Mouse (Mus musculus) C2C12 (cell line): ENCODE results near the gene Atg4b. TPM values are rescaled to one million over a fixed set of nuclear protein-coding genes. Genes with fewer than 3 reads are reported as not detected.
"Not testable (repeated sequence)": the region's sequence is repeated elsewhere in the genome, so short reads cannot be mapped to it uniquely, and the experiment has no call there.

Experiments
- H3K27me3 ChIP-seq: one replicate; pipeline ENCODE4 v1.6.1; 2011; ENCODE audit not compliant: control insufficient read depth, insufficient read depth, insufficient read length
- H3K36me3 ChIP-seq: one replicate; pipeline ENCODE4 v1.6.1; 2011; ENCODE audit not compliant: control insufficient read depth, insufficient read depth
- H3K4me3 ChIP-seq: one replicate; pipeline ENCODE4 v1.5.1; 2011; ENCODE audit warnings: mild to moderate bottlenecking, control low read depth; ENCODE audit not compliant: poor library complexity, insufficient read depth, severe bottlenecking
- H3K79me2 ChIP-seq: one replicate; pipeline ENCODE4 v1.6.1; 2011; ENCODE audit not compliant: control insufficient read depth, insufficient read depth
- H3K79me3 ChIP-seq: one replicate; pipeline ENCODE4 v1.6.1; 2011; ENCODE audit warnings: low read depth, control low read depth
- H3ac ChIP-seq: one replicate; pipeline ENCODE3; 2011; ENCODE audit warnings: low read depth; ENCODE audit not compliant: control insufficient read depth, insufficient read length
- CEBPB ChIP-seq: IDR thresholded peaks from one replicate; pipeline ENCODE4 v1.6.1; 2011; ENCODE audit warnings: low read depth, mild to moderate bottlenecking, control low read depth, moderate library complexity
- CTCF ChIP-seq: IDR thresholded peaks from one replicate; pipeline ENCODE4 v1.5.1; 2011; ENCODE audit not compliant: control insufficient read depth, insufficient read depth, insufficient read length
- FOSL1 ChIP-seq: IDR thresholded peaks from one replicate; pipeline ENCODE4 v1.8.0; 2011; ENCODE audit warnings: mild to moderate bottlenecking, low read length; ENCODE audit not compliant: poor library complexity, insufficient read depth, severe bottlenecking
- MAX ChIP-seq: IDR thresholded peaks from one replicate; pipeline ENCODE4 v1.6.1; 2011; ENCODE audit warnings: mild to moderate bottlenecking, control low read depth
- MYOD1 ChIP-seq: IDR thresholded peaks from one replicate; pipeline ENCODE4 v1.6.1; 2011; ENCODE audit warnings: low read depth; ENCODE audit not compliant: control insufficient read depth, insufficient read length
- MYOG ChIP-seq: IDR thresholded peaks from one replicate; pipeline ENCODE4 v1.6.1; 2011; ENCODE audit not compliant: control insufficient read depth, insufficient read length; ENCODE audit errors: extremely low read depth
- USF1 ChIP-seq: IDR thresholded peaks from one replicate; pipeline ENCODE4 v1.6.1; 2011; ENCODE audit warnings: low read depth, mild to moderate bottlenecking, control low read depth, moderate library complexity
- polyA plus RNA-seq: library from polyadenylated mRNA; unstranded; fragments of >200 nt; fragmentation: generic; extraction: Trizol; gene quantifications from one replicate; pipeline ENCODE4 v1.2.1, GENCODE M21; 2012; ENCODE audit warnings: missing spikeins

The Atg4b gene
- polyA plus RNA-seq, 1 experiment = 43.4 TPM

- no peaks in the 10 kb centered on the region for H3K79me2 ChIP-seq
- TF ChIP-seq MYOG = no peak
- TF ChIP-seq CEBPB = no peak
- TF ChIP-seq FOSL1 = no peak
- TF ChIP-seq MAX = no peak
- TF ChIP-seq MYOD1 = no peak
- no peak for TF ChIP-seq USF1
- TF ChIP-seq CTCF = no peak
- H3K4me3 ChIP-seq = peak overlapping the region; percentile 35
- peak overlapping the region; percentile 19 for H3ac ChIP-seq
- peaks cover 3% of the 10 kb centered on the region for H3K36me3 ChIP-seq
- H3K27me3 ChIP-seq = no peaks in the 10 kb centered on the region
- H3K79me3 ChIP-seq = no peaks in the 10 kb centered on the region
These were observed 74.7 kb downstream of the Atg4b start for GRCm38 (mm10) chr1:93825771-93826539.

DNA sequence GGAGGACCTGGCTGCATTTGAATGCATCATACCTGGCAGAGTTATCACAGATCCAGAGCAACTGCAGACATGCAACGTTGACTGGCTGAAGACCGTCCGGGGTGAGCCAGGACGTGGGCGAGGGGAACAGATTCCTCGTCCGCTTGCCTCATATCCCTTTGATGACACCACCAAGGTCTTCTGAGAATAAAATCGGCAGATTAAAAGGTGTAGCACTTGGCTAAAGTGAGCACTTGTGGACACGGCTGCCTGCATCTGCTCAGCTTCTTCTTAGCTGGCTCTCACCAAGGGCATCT is 75.2 kb downstream of the Atg4b start:
- no peak for TF ChIP-seq MAX
- no peak for TF ChIP-seq USF1
- TF ChIP-seq MYOG = no peak
- no peak for TF ChIP-seq CEBPB
- TF ChIP-seq FOSL1 = no peak
- H3K79me3 ChIP-seq = no peaks in the 10 kb centered on the region
- H3K36me3 ChIP-seq = no peaks in the 10 kb centered on the region
- H3K4me3 ChIP-seq = no peak overlapping the region
- no peaks in the 10 kb centered on the region for H3K27me3 ChIP-seq
- H3K79me2 ChIP-seq = no peaks in the 10 kb centered on the region
- no peak overlapping the region for H3ac ChIP-seq

DNA sequence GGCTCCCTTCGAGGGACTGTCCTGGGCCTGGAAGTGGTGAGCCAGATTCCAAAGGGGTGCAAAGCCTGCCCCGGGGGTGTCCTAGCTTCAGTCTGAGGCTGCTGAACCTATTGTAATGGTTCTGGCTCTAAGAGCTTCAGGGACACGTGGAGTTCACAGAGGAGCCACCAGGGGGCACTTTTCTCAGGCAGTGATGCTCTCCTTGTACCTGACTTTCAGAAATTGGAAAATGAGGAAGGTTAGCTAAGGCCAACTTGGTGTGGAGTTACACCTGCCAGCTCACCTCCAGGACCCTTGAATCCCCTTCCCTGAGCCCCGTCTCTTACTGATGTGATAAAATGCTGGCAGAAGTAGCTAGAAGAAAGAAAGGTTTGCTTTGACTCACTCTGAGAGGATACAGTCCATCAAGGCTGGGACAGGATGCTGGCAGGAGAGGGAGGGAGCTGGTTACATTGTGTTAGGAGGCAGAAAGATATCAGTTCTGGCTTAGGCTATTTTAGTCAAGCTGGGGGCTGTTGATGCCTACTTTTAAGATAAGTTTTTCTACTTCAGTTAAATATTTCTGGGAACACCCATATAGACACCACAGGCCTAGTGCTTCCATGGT is 81.6 kb downstream of the Atg4b start:
- H3K79me3 ChIP-seq, H3K36me3 ChIP-seq, H3K79me2 ChIP-seq, H3ac ChIP-seq, H3K27me3 ChIP-seq, H3K4me3 ChIP-seq: not testable (repeated sequence)

DNA sequence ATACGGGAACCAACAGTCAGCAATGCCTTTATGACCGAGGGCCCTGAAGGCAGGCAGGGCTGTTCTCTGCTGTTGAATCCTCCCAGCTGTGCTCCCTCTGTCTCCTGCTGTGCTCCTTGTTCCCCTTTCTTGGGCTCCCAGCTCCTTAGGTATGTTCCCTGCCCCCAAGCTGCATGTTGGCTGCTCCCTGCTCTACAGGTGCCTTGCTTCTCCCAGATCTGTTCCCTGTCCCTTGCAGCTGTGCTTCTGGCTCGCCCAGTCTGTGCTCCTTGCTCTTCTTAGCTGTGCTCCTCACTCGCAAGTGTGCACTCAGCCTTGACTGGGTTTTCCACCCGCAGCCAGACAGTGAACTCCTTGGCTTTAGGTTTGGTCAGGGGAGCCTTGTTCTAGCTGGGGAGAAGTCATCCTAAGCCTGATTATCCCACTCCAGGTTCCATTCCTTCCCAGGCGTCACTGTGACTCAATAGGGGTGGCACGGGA is 83.4 kb downstream of the Atg4b start:
- peaks cover 2% of the 10 kb centered on the region for H3K36me3 ChIP-seq
- no peak overlapping the region for H3ac ChIP-seq
- TF ChIP-seq MAX (no peak), CEBPB (no peak), CTCF (no peak), MYOD1 (no peak), USF1 (no peak), MYOG (no peak)
- no peaks in the 10 kb centered on the region for H3K79me2 ChIP-seq
- no peak overlapping the region for H3K4me3 ChIP-seq
- H3K27me3 ChIP-seq = no peaks in the 10 kb centered on the region
- H3K79me3 ChIP-seq = no peaks in the 10 kb centered on the region

- Histone ChIP-seq H3K79me2 (no peaks in the 10 kb centered on the region), H3K79me3 (no peaks in the 10 kb centered on the region), H3ac (no peak overlapping the region), H3K36me3 (peaks cover 2% of the 10 kb centered on the region), H3K4me3 (no peak overlapping the region), H3K27me3 (no peaks in the 10 kb centered on the region)
- TF ChIP-seq MAX = no peak
- TF ChIP-seq FOSL1 = no peak
- no peak for TF ChIP-seq USF1
- no peak for TF ChIP-seq MYOG
- no peak for TF ChIP-seq CTCF
- TF ChIP-seq MYOD1 = no peak
These were observed 83.9 kb downstream of the Atg4b start for GRCm38 (mm10) chr1:93835211-93835610.

GRCm38 (mm10) chr1:93835876-93836531 is 84.7 kb downstream of the Atg4b start:
- TF ChIP-seq MAX (no peak), USF1 (no peak), MYOG (no peak), MYOD1 (no peak), FOSL1 (no peak), CTCF (no peak), CEBPB (no peak)
- peaks cover 2% of the 10 kb centered on the region for H3K36me3 ChIP-seq
- H3K4me3 ChIP-seq = no peak overlapping the region
- no peaks in the 10 kb centered on the region for H3K79me3 ChIP-seq
- H3ac ChIP-seq = no peak overlapping the region
- H3K27me3 ChIP-seq = no peaks in the 10 kb centered on the region
- no peaks in the 10 kb centered on the region for H3K79me2 ChIP-seq
